Mouse (Mus musculus) layer of hippocampus, postnatal 10 days (tissue): ENCODE data around the gene Tyrp1. TPM values are rescaled to one million over a fixed set of nuclear protein-coding genes. Genes with fewer than 3 reads are reported as not detected.

Source experiments
- DNase-seq, 2 experiments: peaks; one replicate each; pipeline ENCODE4 v3.0.0; 2021; ENCODE audit warnings: low spot score in 2 of 2
- total RNA-seq, 2 experiments: library from RNA; stranded (reverse); gene quantifications; 2 replicates each; pipeline ENCODE4 v1.2.3; 2021

The Tyrp1 gene
- total RNA-seq, 2 experiments from 2014 or later: 0.21 to 0.47 TPM

DNA sequence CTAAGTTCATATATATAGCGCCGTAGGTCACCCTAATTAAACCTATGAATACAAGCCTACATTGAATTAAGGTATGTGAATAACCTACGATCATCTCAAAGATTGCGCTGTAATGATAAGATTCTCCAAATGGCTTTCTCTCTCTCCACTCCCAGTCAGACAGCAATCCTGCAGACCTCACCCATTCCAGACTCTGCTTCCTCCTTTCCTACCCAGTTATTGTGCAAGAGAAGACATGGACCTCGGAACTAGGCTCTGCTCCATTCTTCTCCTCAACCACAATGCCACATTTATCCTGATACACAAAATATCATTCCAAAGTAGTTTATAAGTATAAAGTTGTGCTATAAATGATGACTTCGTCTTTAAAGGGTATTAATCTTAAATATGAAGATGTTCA, 57.1 kb downstream of the Tyrp1 start:
- no peak for DNase-seq

DNA sequence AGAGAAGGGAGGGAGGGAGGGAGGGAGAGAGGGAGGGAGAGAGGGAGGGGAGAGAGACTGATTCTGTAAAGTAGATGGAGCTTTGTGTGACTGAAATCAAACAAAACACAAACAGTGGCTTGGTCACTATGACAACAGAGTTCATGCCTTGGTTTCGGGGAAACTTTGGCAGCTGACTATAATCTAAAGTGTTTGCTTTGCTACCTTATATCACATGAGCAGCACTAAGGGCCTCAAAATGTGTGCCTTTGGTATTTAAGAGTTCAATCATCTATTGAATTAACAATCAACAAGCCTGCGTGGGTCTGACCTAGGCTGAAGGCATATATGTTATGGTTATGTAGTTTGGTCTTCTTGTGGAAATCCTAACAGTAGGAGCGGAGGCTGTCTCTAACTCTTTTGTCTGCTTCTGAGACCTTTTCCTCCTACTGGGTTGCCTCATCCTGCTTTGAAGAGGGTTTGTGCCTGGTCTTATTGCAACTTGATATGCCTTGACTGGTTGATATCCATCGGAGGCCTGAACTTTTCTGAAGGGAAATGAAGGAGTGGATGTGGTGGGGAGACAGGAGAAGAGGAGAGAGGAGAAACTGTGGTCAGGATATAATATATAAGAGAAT, 61.5 kb downstream of the Tyrp1 start:
- DNase-seq: no peak

Other genes with a start within 250 kb of the Tyrp1 start
- 1 to 10 TPM; 8.1 TPM for gene Lurap1l, start 76.5 kb downstream of the Tyrp1 start, total RNA-seq